Comparison of ENCODE assay signal across 8 mouse cellular contexts in genomic region chr7:16044531-16044930, GRCm38 (mm10). TPM values are rescaled to one million over a fixed set of nuclear protein-coding genes. Genes with fewer than 3 reads are reported as not detected.
DNase-seq lines count a peak whose midpoint lies in the region; ATAC-seq and TF ChIP-seq lines count a peak whose summit lies in the region.

No protein-coding gene starts in this region.

- H3K27ac ChIP-seq in kidney, postnatal 0 days, result peak overlapping the region; percentile 47; the same call in 1 of the 2 replicates
- H3K27ac ChIP-seq in embryonic facial prominence, embryonic 13.5 days, result peak overlapping the region; percentile 99
- H3K27ac ChIP-seq in intestine, embryonic 16.5 days (ENCODE audit: low read length), result no peak overlapping the region; the same call in 1 of the 2 replicates
- H3K27ac ChIP-seq in neural tube, embryonic 12.5 days, result 0 out of 2 replicates have a peak overlapping the region, but pooled peaks have one; percentile 20

- no peak for DNase-seq in kidney, postnatal 0 days (ENCODE audit: low spot score)
- DNase-seq in kidney, postnatal 10 days, result no peak
- no peak for DNase-seq in layer of hippocampus, postnatal 36 days
- no peak for DNase-seq in urinary bladder, postnatal 14 days (ENCODE audit: low spot score)
- no peak for DNase-seq in retina, embryonic 14.5 days (ENCODE audit: low spot score)

- H3K4me3 ChIP-seq in kidney, postnatal 0 days (replicated peaks; ENCODE audit: low read depth, low read length), result no peak overlapping the region
- H3K4me3 ChIP-seq in embryonic facial prominence, embryonic 13.5 days, result peak overlapping the region; percentile 84
- H3K4me3 ChIP-seq in intestine, embryonic 16.5 days (ENCODE audit: low read length), result no peak overlapping the region
- no peak overlapping the region for H3K4me3 ChIP-seq in neural tube, embryonic 12.5 days

- H3K4me1 ChIP-seq in kidney, postnatal 0 days (replicated peaks; ENCODE audit: insufficient read depth, low read length), result peaks cover 31% of the 10 kb centered on the region
- H3K4me1 ChIP-seq in embryonic facial prominence, embryonic 13.5 days, result peaks cover 46% of the 10 kb centered on the region
- peaks cover 38% of the 10 kb centered on the region for H3K4me1 ChIP-seq in intestine, embryonic 16.5 days (ENCODE audit: control insufficient read depth, insufficient read depth, low read length)
- peaks cover 38% of the 10 kb centered on the region for H3K4me1 ChIP-seq in neural tube, embryonic 12.5 days

- no peaks in the 10 kb centered on the region for H3K36me3 ChIP-seq in kidney, postnatal 0 days (ENCODE audit: insufficient read depth, low read length)
- no peaks in the 10 kb centered on the region for H3K36me3 ChIP-seq in embryonic facial prominence, embryonic 13.5 days
- no peaks in the 10 kb centered on the region for H3K36me3 ChIP-seq in intestine, embryonic 16.5 days (ENCODE audit: control insufficient read depth, insufficient read depth, low read length)
- 0 out of 2 replicates have a peak, but pooled peaks cover 3% of the 10 kb centered on the region for H3K36me3 ChIP-seq in neural tube, embryonic 12.5 days

- H3K4me2 ChIP-seq in kidney, postnatal 0 days (ENCODE audit: low read length), result no peak overlapping the region
- peak overlapping the region; percentile 79 for H3K4me2 ChIP-seq in embryonic facial prominence, embryonic 13.5 days
- H3K4me2 ChIP-seq in intestine, embryonic 16.5 days (ENCODE audit: low read depth, low read length), result no peak overlapping the region
- peak overlapping the region; percentile 83 for H3K4me2 ChIP-seq in neural tube, embryonic 12.5 days (replicated peaks)

- H3K9me3 ChIP-seq in kidney, postnatal 0 days (replicated peaks; ENCODE audit: low read length), result no peaks in the 10 kb centered on the region
- H3K9me3 ChIP-seq in embryonic facial prominence, embryonic 13.5 days, result no peaks in the 10 kb centered on the region
- H3K9me3 ChIP-seq in intestine, embryonic 16.5 days (ENCODE audit: control insufficient read depth, low read length), result no peaks in the 10 kb centered on the region
- no peaks in the 10 kb centered on the region for H3K9me3 ChIP-seq in neural tube, embryonic 12.5 days

- no peak for ATAC-seq in kidney, postnatal 0 days (replicated peaks; ENCODE audit: low FRiP score, low read depth)
- ATAC-seq in embryonic facial prominence, embryonic 13.5 days (ENCODE audit: insufficient number of reproducible peaks, insufficient read depth, low FRiP score, low TSS enrichment, low read depth), result no peak
- ATAC-seq in intestine, embryonic 16.5 days, result no peak
- no peak for ATAC-seq in neural tube, embryonic 12.5 days (ENCODE audit: low FRiP score, low read depth)

- H3K27me3 ChIP-seq in kidney, postnatal 0 days (ENCODE audit: insufficient read depth, low read length), result no peaks in the 10 kb centered on the region
- no peaks in the 10 kb centered on the region for H3K27me3 ChIP-seq in embryonic facial prominence, embryonic 13.5 days
- no peaks in the 10 kb centered on the region for H3K27me3 ChIP-seq in intestine, embryonic 16.5 days (replicated peaks; ENCODE audit: control insufficient read depth, insufficient read depth, low read length)
- H3K27me3 ChIP-seq in neural tube, embryonic 12.5 days (replicated peaks), result no peaks in the 10 kb centered on the region

- 31% methylated on average over 5 of the region's 5 CpGs for WGBS in kidney, postnatal 0 days
- WGBS in embryonic facial prominence, embryonic 13.5 days, result 5% methylated on average over 5 of the region's 5 CpGs
- 56% methylated on average over 5 of the region's 5 CpGs for WGBS in intestine, embryonic 16.5 days
- WGBS in neural tube, embryonic 12.5 days, result 42% methylated on average over 5 of the region's 5 CpGs

- TF ChIP-seq CTCF in kidney, postnatal 0 days (IDR thresholded peaks at IDR 0.05; ENCODE audit: low read depth), result no peak

- H3K9ac ChIP-seq in kidney, postnatal 0 days (ENCODE audit: low read depth, low read length), result 0 out of 2 replicates have a peak overlapping the region, but pooled peaks have one; percentile 13
- H3K9ac ChIP-seq in embryonic facial prominence, embryonic 13.5 days, result peak overlapping the region; percentile 99
- H3K9ac ChIP-seq in intestine, embryonic 16.5 days (ENCODE audit: low read depth, low read length), result peak overlapping the region; percentile 19; the same call in 1 of the 2 replicates
- H3K9ac ChIP-seq in neural tube, embryonic 12.5 days, result no peak overlapping the region

RNA-seq across cellular contexts. Expression of gene Bicra, which starts 3.2 kb away (rescaled TPM):
- 3.2 and 3.3 TPM in 2 replicates for polyA plus RNA-seq in kidney, postnatal 0 days (2015; fragmentation: Nextera tagmentation; extraction: Ambion mirVana)
- 9.5 and 10.4 TPM in 2 replicates for polyA plus RNA-seq in embryonic facial prominence, embryonic 13.5 days (2015; fragmentation: Nextera tagmentation; extraction: Ambion mirVana)
- 3.7 and 4.0 TPM in 2 replicates for polyA plus RNA-seq in intestine, embryonic 16.5 days (2015; fragmentation: Nextera tagmentation; extraction: Ambion mirVana)
- 10.1 and 10.7 TPM in 2 replicates for polyA plus RNA-seq in neural tube, embryonic 12.5 days (2016; fragmentation: Nextera tagmentation; extraction: Ambion mirVana)
- 10 to 100 TPM; 19.5 to 21.9 TPM for total RNA-seq in layer of hippocampus, postnatal 36 days (2021)

RNA-seq across cellular contexts. Expression of gene Zfp541, which starts 17.1 kb away (rescaled TPM):
- 0.05 TPM in 2 replicates for polyA plus RNA-seq in kidney, postnatal 0 days (2015; fragmentation: Nextera tagmentation; extraction: Ambion mirVana)
- 0.07 and 0.11 TPM in 2 replicates for polyA plus RNA-seq in embryonic facial prominence, embryonic 13.5 days (2015; fragmentation: Nextera tagmentation; extraction: Ambion mirVana)
- 0.07 and 0.21 TPM in 2 replicates for polyA plus RNA-seq in intestine, embryonic 16.5 days (2015; fragmentation: Nextera tagmentation; extraction: Ambion mirVana)
- polyA plus RNA-seq in neural tube, embryonic 12.5 days (2016; fragmentation: Nextera tagmentation; extraction: Ambion mirVana), result 0.05 TPM in 1 of 2 replicates, not detected in the other
- total RNA-seq in layer of hippocampus, postnatal 36 days (2021), result under 1 TPM; 0.67 to 0.83 TPM

RNA-seq across cellular contexts. Expression of gene Napa, which starts 53.7 kb away (rescaled TPM):
- polyA plus RNA-seq in kidney, postnatal 0 days (2015; fragmentation: Nextera tagmentation; extraction: Ambion mirVana), result 178 and 193 TPM in 2 replicates
- polyA plus RNA-seq in embryonic facial prominence, embryonic 13.5 days (2015; fragmentation: Nextera tagmentation; extraction: Ambion mirVana), result 195 and 216 TPM in 2 replicates
- 211 and 233 TPM in 2 replicates for polyA plus RNA-seq in intestine, embryonic 16.5 days (2015; fragmentation: Nextera tagmentation; extraction: Ambion mirVana)
- polyA plus RNA-seq in neural tube, embryonic 12.5 days (2016; fragmentation: Nextera tagmentation; extraction: Ambion mirVana), result 186 and 216 TPM in 2 replicates
- total RNA-seq in layer of hippocampus, postnatal 36 days (2021), result 100 to 1,000 TPM; 272 to 282 TPM

Comparison
In these comparisons a context has a peak if more than half of its experiments do, and no peak if none do; other contexts are left out.
1. H3K4me2 ChIP-seq: peak in embryonic facial prominence, embryonic 13.5 days (single experiment) and neural tube, embryonic 12.5 days (single experiment); none in kidney, postnatal 0 days (single experiment) and intestine, embryonic 16.5 days (single experiment).